ENCODE assay signal across 9 mouse cellular contexts in genomic region chr19:44511451-44512231, GRCm38 (mm10). TPM values are rescaled to one million over a fixed set of nuclear protein-coding genes. Genes with fewer than 3 reads are reported as not detected.
A peak's percentile ranks its signal among the peaks of the same experiment; 100 is the strongest.
DNase-seq lines count a peak whose midpoint lies in the region; ATAC-seq and TF ChIP-seq lines count a peak whose summit lies in the region.
"Had no signal": no experiment of that assay in that cellular context is flagged by ENCODE, and none has a peak within 500 bp of the region (broad histone marks: within the 10 kb centered on the region; RNA-seq: fewer than 3 reads in every experiment).

No protein-coding gene starts in this region.

- WGBS in spleen, adult 2 months, result 2% methylated on average over 60 of the region's 66 CpGs
- WGBS in hindbrain, embryonic 12.5 days, result under 1% methylated on average over 66 of the region's 66 CpGs
- WGBS in limb, embryonic 14.5 days, result 3% methylated on average over 56 of the region's 66 CpGs
- WGBS in olfactory bulb, adult 2 months, result under 1% methylated on average over 63 of the region's 66 CpGs

- TF ChIP-seq POLR2A in spleen, adult 2 months (IDR thresholded peaks at IDR 0.05; ENCODE audit: low read depth, low read length), result no peak
- no peak for TF ChIP-seq POLR2A in limb, embryonic 14.5 days (IDR thresholded peaks at IDR 0.05; ENCODE audit: borderline replicate concordance, extremely low read depth, insufficient read depth, insufficient read length)
- TF ChIP-seq POLR2A in olfactory bulb, adult 2 months (IDR thresholded peaks at IDR 0.05; ENCODE audit: insufficient read depth, low read depth, low read length), result no peak

- no peak for TF ChIP-seq CTCF in spleen, adult 2 months (IDR thresholded peaks at IDR 0.05; ENCODE audit: extremely low read depth, insufficient read depth, insufficient read length, insufficient replicate concordance)
- TF ChIP-seq CTCF in olfactory bulb, adult 2 months (IDR thresholded peaks at IDR 0.05; ENCODE audit: insufficient read depth, low read depth, low read length), result no peak

- peaks cover 14% of the 10 kb centered on the region for H3K27me3 ChIP-seq in spleen, adult 2 months (ENCODE audit: control insufficient read depth, insufficient read depth, low read length)
- H3K27me3 ChIP-seq in hindbrain, embryonic 12.5 days, result peaks cover 100% of the 10 kb centered on the region
- H3K27me3 ChIP-seq in limb, embryonic 14.5 days (ENCODE audit: control insufficient read depth, insufficient read depth, low read length), result peaks cover 80% of the 10 kb centered on the region

- peak overlapping the region; percentile 86 for H3K4me2 ChIP-seq in hindbrain, embryonic 12.5 days (replicated peaks)
- peak overlapping the region; percentile 87 for H3K4me2 ChIP-seq in limb, embryonic 14.5 days (replicated peaks; ENCODE audit: low read depth, low read length, severe bottlenecking)

- peak; percentile 21 for DNase-seq in CD4-positive, CD25-positive, alpha-beta regulatory T cell, adult 2 months (ENCODE audit: low read depth, low spot score)
- no peak for DNase-seq in spleen, adult 2 months (ENCODE audit: low read depth in 1 of 2, low spot score in 2 of 2)
- no peak for DNase-seq in spleen, postnatal 14 days (ENCODE audit: low spot score in 2 of 2)
- DNase-seq in limb, embryonic 14.5 days (ENCODE audit: low spot score), result no peak
- no peak for DNase-seq in urinary bladder, postnatal 10 days (ENCODE audit: low spot score)

- no peaks in the 10 kb centered on the region for H3K9me3 ChIP-seq in hindbrain, embryonic 12.5 days (replicated peaks)
- no peaks in the 10 kb centered on the region for H3K9me3 ChIP-seq in limb, embryonic 14.5 days (ENCODE audit: control insufficient read depth, low read length)

- peak overlapping the region; percentile 55 for H3K9ac ChIP-seq in hindbrain, embryonic 12.5 days
- peak overlapping the region; percentile 41; the same call in 1 of the 2 replicates for H3K9ac ChIP-seq in limb, embryonic 14.5 days (ENCODE audit: low read depth, low read length, severe bottlenecking)

- no peak overlapping the region for H3K27ac ChIP-seq in spleen, adult 2 months (ENCODE audit: insufficient read depth, low read length)
- no peak overlapping the region; the same call in 1 of the 2 replicates for H3K27ac ChIP-seq in hindbrain, embryonic 12.5 days
- no peak overlapping the region for H3K27ac ChIP-seq in limb, embryonic 14.5 days (replicated peaks; ENCODE audit: low read depth, low read length)
- H3K27ac ChIP-seq in olfactory bulb, adult 2 months (ENCODE audit: insufficient read depth, low read depth, low read length), result no peak overlapping the region

- H3K4me1 ChIP-seq in spleen, adult 2 months (ENCODE audit: control insufficient read depth, insufficient read depth, insufficient read length), result peaks cover 11% of the 10 kb centered on the region
- peaks cover 46% of the 10 kb centered on the region for H3K4me1 ChIP-seq in hindbrain, embryonic 12.5 days
- peaks cover 5% of the 10 kb centered on the region; the same call in 1 of the 2 replicates for H3K4me1 ChIP-seq in limb, embryonic 14.5 days (ENCODE audit: control insufficient read depth, insufficient read depth, low read length)
- peaks cover 21% of the 10 kb centered on the region for H3K4me1 ChIP-seq in olfactory bulb, adult 2 months (ENCODE audit: control insufficient read depth, insufficient read depth, low read length)

- peak overlapping the region; percentile 18; the same call in 1 of the 2 replicates for H3K4me3 ChIP-seq in spleen, adult 2 months (ENCODE audit: extremely low read depth, insufficient read depth, insufficient read length)
- H3K4me3 ChIP-seq in hindbrain, embryonic 12.5 days, result peak overlapping the region; percentile 45
- peak overlapping the region; percentile 41 for H3K4me3 ChIP-seq in limb, embryonic 14.5 days (replicated peaks; ENCODE audit: low read length)
- H3K4me3 ChIP-seq in olfactory bulb, adult 2 months (ENCODE audit: insufficient read depth, low read depth, low read length), result peak overlapping the region; percentile 20
- H3K4me3 ChIP-seq: erythroblast, embryonic 14.5 days had no signal

- ATAC-seq in CD4-positive, CD25-positive, alpha-beta regulatory T cell, adult 4 months, result no peak
- ATAC-seq in hindbrain, embryonic 12.5 days (ENCODE audit: low FRiP score), result peak; percentile 43
- no peak; the same call in 1 of the 2 replicates for ATAC-seq in limb, embryonic 14.5 days (ENCODE audit: low FRiP score, low read depth)

- H3K36me3 ChIP-seq in spleen, adult 2 months (ENCODE audit: control insufficient read depth, insufficient read depth, low read length), result no peaks in the 10 kb centered on the region
- H3K36me3 ChIP-seq in hindbrain, embryonic 12.5 days, result no peaks in the 10 kb centered on the region
- H3K36me3 ChIP-seq in limb, embryonic 14.5 days (ENCODE audit: control insufficient read depth, insufficient read depth, low read length), result no peaks in the 10 kb centered on the region

RNA-seq across cellular contexts. Expression of gene Wnt8b, which starts 18.4 kb away (rescaled TPM):
- not detected for polyA plus RNA-seq in CD4-positive, CD25-positive, alpha-beta regulatory T cell, adult 4 months (2017; shearing (Covaris generic))
- polyA plus RNA-seq in spleen, adult 2 months (2012; rRNA removed), result not detected in 2 replicates
- polyA plus RNA-seq in hindbrain, embryonic 12.5 days (2016; fragmentation: Nextera tagmentation; extraction: Ambion mirVana), result 0.87 and 0.93 TPM in 2 replicates
- 0.03 and 0.04 TPM in 2 replicates for polyA plus RNA-seq in limb, embryonic 14.5 days (2012; rRNA removed)
- polyA plus RNA-seq in limb, embryonic 14.5 days (2014; fragmentation: Nextera tagmentation; extraction: Ambion mirVana), result not detected in 2 replicates
- not detected in 2 replicates for polyA plus RNA-seq in olfactory bulb, adult 2 months (2012; ENCODE audit: insufficient read depth, insufficient read length, low replicate concordance, missing spikeins)
- polyA plus RNA-seq: erythroblast, embryonic 14.5 days had no signal

RNA-seq across cellular contexts. Expression of gene Sec31b, which starts 34.0 kb away (rescaled TPM):
- 1 to 10 TPM; 1.1 to 5.7 TPM for polyA plus RNA-seq in CD4-positive, CD25-positive, alpha-beta regulatory T cell, adult 4 months (2017; shearing (Covaris generic))
- polyA plus RNA-seq in spleen, adult 2 months (2012; rRNA removed), result 5.4 and 7.0 TPM in 2 replicates
- polyA plus RNA-seq in hindbrain, embryonic 12.5 days (2016; fragmentation: Nextera tagmentation; extraction: Ambion mirVana), result 0.70 and 0.71 TPM in 2 replicates
- polyA plus RNA-seq in limb, embryonic 14.5 days (2012; rRNA removed), result 1.5 and 1.6 TPM in 2 replicates
- polyA plus RNA-seq in limb, embryonic 14.5 days (2014; fragmentation: Nextera tagmentation; extraction: Ambion mirVana), result 0.14 and 0.34 TPM in 2 replicates
- polyA plus RNA-seq in olfactory bulb, adult 2 months (2012; ENCODE audit: insufficient read depth, insufficient read length, low replicate concordance, missing spikeins), result not detected in 2 replicates
- polyA plus RNA-seq: erythroblast, embryonic 14.5 days had no signal

RNA-seq across cellular contexts. Expression of gene Gm20538, which starts 41.0 kb away (rescaled TPM):
- not detected for polyA plus RNA-seq in CD4-positive, CD25-positive, alpha-beta regulatory T cell, adult 4 months (2017; shearing (Covaris generic))
- polyA plus RNA-seq in spleen, adult 2 months (2012; rRNA removed), result not detected in 2 replicates
- polyA plus RNA-seq in hindbrain, embryonic 12.5 days (2016; fragmentation: Nextera tagmentation; extraction: Ambion mirVana), result not detected in 2 replicates
- not detected in 2 replicates for polyA plus RNA-seq in limb, embryonic 14.5 days (2012; rRNA removed)
- not detected in 2 replicates for polyA plus RNA-seq in limb, embryonic 14.5 days (2014; fragmentation: Nextera tagmentation; extraction: Ambion mirVana)
- not detected in 2 replicates for polyA plus RNA-seq in olfactory bulb, adult 2 months (2012; ENCODE audit: insufficient read depth, insufficient read length, low replicate concordance, missing spikeins)
- polyA plus RNA-seq: erythroblast, embryonic 14.5 days had no signal

RNA-seq across cellular contexts. Expression of gene Ndufb8, which starts 43.6 kb away (rescaled TPM):
- 100 to 1,000 TPM; 240 to 266 TPM for polyA plus RNA-seq in CD4-positive, CD25-positive, alpha-beta regulatory T cell, adult 4 months (2017; shearing (Covaris generic))
- polyA plus RNA-seq in spleen, adult 2 months (2012; rRNA removed), result 149 and 177 TPM in 2 replicates
- polyA plus RNA-seq in hindbrain, embryonic 12.5 days (2016; fragmentation: Nextera tagmentation; extraction: Ambion mirVana), result 400 and 440 TPM in 2 replicates
- 334 and 452 TPM in 2 replicates for polyA plus RNA-seq in limb, embryonic 14.5 days (2012; rRNA removed)
- 487 and 542 TPM in 2 replicates for polyA plus RNA-seq in limb, embryonic 14.5 days (2014; fragmentation: Nextera tagmentation; extraction: Ambion mirVana)
- not detected in 2 replicates for polyA plus RNA-seq in olfactory bulb, adult 2 months (2012; ENCODE audit: insufficient read depth, insufficient read length, low replicate concordance, missing spikeins)

RNA-seq across cellular contexts. Expression of gene Hif1an, which starts 51.0 kb away (rescaled TPM):
- 10 to 100 TPM; 16.5 to 26.2 TPM for polyA plus RNA-seq in CD4-positive, CD25-positive, alpha-beta regulatory T cell, adult 4 months (2017; shearing (Covaris generic))
- 12.2 TPM in 2 replicates for polyA plus RNA-seq in spleen, adult 2 months (2012; rRNA removed)
- polyA plus RNA-seq in hindbrain, embryonic 12.5 days (2016; fragmentation: Nextera tagmentation; extraction: Ambion mirVana), result 42.0 TPM in 2 replicates
- 30.1 and 34.0 TPM in 2 replicates for polyA plus RNA-seq in limb, embryonic 14.5 days (2012; rRNA removed)
- polyA plus RNA-seq in limb, embryonic 14.5 days (2014; fragmentation: Nextera tagmentation; extraction: Ambion mirVana), result 27.3 and 28.1 TPM in 2 replicates
- polyA plus RNA-seq in olfactory bulb, adult 2 months (2012; ENCODE audit: insufficient read depth, insufficient read length, low replicate concordance, missing spikeins), result not detected in 2 replicates
